Mouse (Mus musculus): ENCODE measurements at regions not wholly inside any gene's neighbourhood (a gene's known extent, or its start where the extent isn't known, plus 50 kb on each side); places are given as distances from the start of the nearest gene placed in this dataset.

DNA sequence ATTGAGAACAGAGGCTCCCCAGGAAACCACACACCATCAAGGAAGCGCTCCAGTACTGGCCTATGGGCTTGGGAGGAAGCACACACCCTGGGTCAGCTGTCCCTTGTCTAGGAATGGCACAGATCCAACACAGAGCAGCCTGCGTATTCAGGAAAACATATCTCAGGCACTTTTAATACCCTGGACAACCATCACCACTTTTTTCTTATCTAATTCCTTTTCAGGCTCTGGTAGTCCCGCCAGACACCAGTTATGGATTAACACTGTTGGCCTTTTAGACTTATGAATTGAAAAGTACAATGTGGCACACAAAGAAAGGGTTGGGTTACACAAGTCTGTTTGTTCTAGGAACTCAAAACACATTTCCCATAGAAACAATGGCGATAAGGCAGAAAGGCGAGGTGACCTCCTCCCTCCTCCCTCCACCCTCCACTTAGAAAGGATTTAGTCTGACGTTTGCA is 56.8 kb upstream of the Sstr4 start:
- TF ChIP-seq CTCF (IDR thresholded peaks at IDR 0.05; ENCODE audit: extremely low read depth, insufficient read length, insufficient replicate concordance, low read depth, low read length) (no peak), POLR2A (IDR thresholded peaks at IDR 0.05; ENCODE audit: low read depth, low read length) (no peak)
- no peaks in the 10 kb centered on the region for H3K4me1 ChIP-seq (ENCODE audit: control insufficient read depth, insufficient read depth, insufficient read length, low read length)
- H3K36me3 ChIP-seq (ENCODE audit: control insufficient read depth, insufficient read depth, low read length): no peaks in the 10 kb centered on the region
- no peaks in the 10 kb centered on the region for H3K27me3 ChIP-seq (ENCODE audit: control insufficient read depth, insufficient read depth, low read length)
- H3K4me3 ChIP-seq (ENCODE audit: low read depth, low read length): no peak overlapping the region
- H3K27ac ChIP-seq (ENCODE audit: insufficient read depth, low read depth, low read length): no peak overlapping the region
- WGBS: 22% methylated on average over 6 of the region's 6 CpGs

DNA sequence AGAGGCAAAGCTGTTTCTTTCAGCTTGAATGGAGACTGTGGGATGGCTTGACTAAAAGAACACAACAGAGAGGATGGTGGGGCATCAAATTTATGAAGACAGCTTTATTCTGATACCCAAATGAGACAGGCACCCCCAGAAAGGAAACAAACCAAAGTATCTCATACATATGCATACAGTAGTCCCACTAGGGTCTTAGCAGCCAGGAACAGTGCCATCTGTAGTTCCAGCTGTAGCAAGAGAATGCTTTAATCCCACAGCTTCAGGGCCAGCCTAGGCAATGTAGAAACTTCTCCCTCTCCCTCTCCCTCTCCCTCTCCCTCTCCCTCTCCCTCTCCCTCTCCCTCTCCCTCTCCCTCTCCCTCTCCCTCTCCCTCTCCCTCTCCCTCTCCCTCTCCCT is 56.2 kb upstream of the Sstr4 start:
- no peaks in the 10 kb centered on the region for H3K4me1 ChIP-seq (ENCODE audit: control insufficient read depth, insufficient read depth, insufficient read length, low read length)
- no peak overlapping the region for H3K27ac ChIP-seq (ENCODE audit: insufficient read depth, low read depth, low read length)
- TF ChIP-seq CTCF (IDR thresholded peaks at IDR 0.05; ENCODE audit: extremely low read depth, insufficient read length, insufficient replicate concordance, low read depth, low read length): no peak
- TF ChIP-seq POLR2A (IDR thresholded peaks at IDR 0.05; ENCODE audit: low read depth, low read length): no peak
- H3K36me3 ChIP-seq (ENCODE audit: control insufficient read depth, insufficient read depth, low read length): no peaks in the 10 kb centered on the region
- H3K27me3 ChIP-seq (ENCODE audit: control insufficient read depth, insufficient read depth, low read length): no peaks in the 10 kb centered on the region
- no peak overlapping the region for H3K4me3 ChIP-seq (ENCODE audit: low read depth, low read length)

DNA sequence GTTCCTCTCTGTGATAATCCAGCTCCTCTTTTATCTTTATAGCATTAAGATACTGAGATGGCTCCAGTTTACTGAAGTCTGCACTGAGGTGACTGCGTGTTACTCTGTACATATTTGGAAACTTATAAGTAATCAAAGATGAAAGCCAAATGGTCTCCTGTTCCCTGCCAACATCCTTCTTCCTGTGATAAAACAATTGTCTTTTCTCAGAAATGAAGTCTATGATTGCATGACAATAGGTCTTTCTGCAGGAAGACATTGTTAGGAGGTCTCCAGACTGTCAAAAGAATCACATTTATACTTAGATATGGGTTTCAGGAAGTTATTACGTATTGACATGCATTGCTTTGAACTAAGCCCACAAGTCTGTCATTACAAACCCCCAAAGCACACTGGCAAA is 51.0 kb upstream of the Sstr4 start:
- no peaks in the 10 kb centered on the region for H3K36me3 ChIP-seq (ENCODE audit: control insufficient read depth, insufficient read depth, low read length)
- no peaks in the 10 kb centered on the region for H3K4me1 ChIP-seq (ENCODE audit: control insufficient read depth, insufficient read depth, insufficient read length, low read length)
- TF ChIP-seq CTCF (IDR thresholded peaks at IDR 0.05; ENCODE audit: extremely low read depth, insufficient read length, insufficient replicate concordance, low read depth, low read length) (no peak), POLR2A (IDR thresholded peaks at IDR 0.05; ENCODE audit: low read depth, low read length) (no peak)
- H3K4me3 ChIP-seq (ENCODE audit: low read depth, low read length): no peak overlapping the region
- H3K27ac ChIP-seq (ENCODE audit: insufficient read depth, low read depth, low read length): no peak overlapping the region
- 70% methylated on average over 2 of the region's 2 CpGs for WGBS
- H3K27me3 ChIP-seq (ENCODE audit: control insufficient read depth, insufficient read depth, low read length): no peaks in the 10 kb centered on the region
